Mouse (Mus musculus) heart, postnatal 0 days (tissue): ENCODE measurements at regions not wholly inside any gene's neighbourhood (a gene's known extent, or its start where the extent isn't known, plus 50 kb on each side); places are given as distances from the start of the nearest gene placed in this dataset.

Source experiments
- CTCF ChIP-seq: IDR thresholded peaks from 2 replicates; pipeline ENCODE4 v1.5.1; 2016; ENCODE audit warnings: antibody characterized with exemption, control low read depth, low read depth
- EP300 ChIP-seq: IDR thresholded peaks from 2 replicates; pipeline ENCODE4 v1.6.1; 2016; ENCODE audit warnings: antibody characterized with exemption, low read depth

- TF ChIP-seq CTCF: no peak
- no peak for TF ChIP-seq EP300
Observed at GRCm38 (mm10) chr17:4633771-4634170, 360.4 kb upstream of the Arid1b start.
